Mouse (Mus musculus): ENCODE results near the gene Asic4. TPM values are rescaled to one million over a fixed set of nuclear protein-coding genes. Genes with fewer than 3 reads are reported as not detected.

Asic4 gene
- total and polyA plus RNA-seq, 2 experiments from 2014 or later: 7.7 to 21.4 TPM

DNA sequence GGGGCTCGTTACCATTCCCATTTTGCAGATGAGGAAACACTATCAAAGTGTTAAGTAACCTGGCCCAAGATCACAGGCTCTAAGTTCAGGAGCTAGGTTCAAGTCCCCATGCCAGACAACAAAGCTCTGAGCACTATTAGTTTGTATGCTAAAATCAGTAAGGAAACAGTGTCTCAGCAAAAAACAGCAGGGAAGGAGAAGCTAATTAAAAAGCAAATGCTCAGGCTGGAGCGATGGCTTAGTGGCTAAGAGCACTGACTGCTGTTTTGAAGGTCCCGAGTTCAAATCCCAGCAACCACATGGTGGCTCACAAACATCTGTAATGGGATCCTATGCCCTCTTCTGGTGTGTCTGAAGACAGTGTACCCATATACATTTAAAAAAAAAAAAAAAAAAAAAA is 38.0 kb upstream of the Asic4 start:
- DNase-seq (no peak), ATAC-seq (no peak)
- WGBS: 89% methylated on average over 3 of the region's 3 CpGs
- H3K4me2 ChIP-seq (ENCODE audit: low read depth): no peak overlapping the region
- H3K27ac ChIP-seq (ENCODE audit: low read depth, low read length): no peak overlapping the region
- H3K36me3 ChIP-seq (ENCODE audit: insufficient read depth): peaks cover 10% of the 10 kb centered on the region
- no peaks in the 10 kb centered on the region for H3K9me3 ChIP-seq (ENCODE audit: low read length)
- H3K27me3 ChIP-seq (ENCODE audit: insufficient read depth, low read length): no peaks in the 10 kb centered on the region
- no peak for TF ChIP-seq CTCF (IDR thresholded peaks at IDR 0.05; ENCODE audit: low read depth)
- H3K4me1 ChIP-seq (ENCODE audit: insufficient read depth): no peaks in the 10 kb centered on the region
- no peak overlapping the region for H3K4me3 ChIP-seq (ENCODE audit: low read depth, low read length)
- H3K9ac ChIP-seq: no peak overlapping the region

DNA sequence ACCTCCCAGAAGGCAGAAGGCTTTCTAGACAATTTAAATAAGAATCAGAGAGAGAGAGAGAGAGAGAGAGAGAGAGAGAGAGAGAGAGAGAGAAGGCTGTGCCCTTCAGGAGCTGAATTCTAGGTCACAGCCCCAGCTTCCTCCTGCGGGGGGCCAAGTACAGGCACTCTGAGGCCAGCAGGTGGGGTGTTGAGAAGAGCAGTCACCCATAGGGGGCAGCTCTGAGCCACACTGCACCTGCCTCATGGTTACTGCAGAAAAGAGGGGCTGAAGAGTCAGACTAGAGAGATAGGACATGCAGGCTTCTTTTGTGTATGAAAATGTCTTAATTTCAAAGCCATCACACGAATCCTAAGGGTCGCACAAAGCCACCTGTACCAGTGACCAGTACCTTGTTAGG is 36.5 kb upstream of the Asic4 start:
- no peak overlapping the region for H3K9ac ChIP-seq
- ATAC-seq (no peak), DNase-seq (no peak)
- no peaks in the 10 kb centered on the region for H3K4me1 ChIP-seq (ENCODE audit: insufficient read depth)
- no peaks in the 10 kb centered on the region for H3K9me3 ChIP-seq (ENCODE audit: low read length)
- WGBS: 61% methylated on average over 3 of the region's 3 CpGs
- H3K4me3 ChIP-seq (ENCODE audit: low read depth, low read length): no peak overlapping the region
- H3K4me2 ChIP-seq (ENCODE audit: low read depth): no peak overlapping the region
- peaks cover 20% of the 10 kb centered on the region for H3K36me3 ChIP-seq (ENCODE audit: insufficient read depth)
- TF ChIP-seq CTCF (IDR thresholded peaks at IDR 0.05; ENCODE audit: low read depth): peak; percentile 53
- no peak overlapping the region for H3K27ac ChIP-seq (ENCODE audit: low read depth, low read length)
- H3K27me3 ChIP-seq (ENCODE audit: insufficient read depth, low read length): no peaks in the 10 kb centered on the region

DNA sequence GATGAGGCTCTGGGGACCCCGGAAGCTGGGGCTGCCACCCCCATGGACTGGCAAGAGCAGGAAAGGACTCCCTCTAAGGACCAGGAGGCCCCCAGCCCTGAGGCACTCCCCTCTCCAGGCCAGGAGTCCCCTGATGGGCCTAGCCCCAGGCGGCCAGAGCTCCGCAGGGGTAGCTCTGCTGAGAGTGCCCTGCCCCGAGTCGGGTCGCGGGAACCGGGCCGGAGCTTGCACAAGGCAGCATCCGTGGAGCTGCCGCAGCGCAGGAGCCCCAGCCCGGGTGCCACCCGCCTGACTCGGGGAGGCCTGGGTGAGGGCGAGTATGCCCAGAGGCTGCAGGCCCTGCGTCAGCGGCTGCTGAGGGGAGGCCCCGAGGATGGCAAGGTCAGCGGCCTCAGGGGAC is 28.4 kb upstream of the Asic4 start:
- no peak for ATAC-seq
- WGBS: 9% methylated on average over 19 of the region's 20 CpGs
- TF ChIP-seq CTCF (IDR thresholded peaks at IDR 0.05; ENCODE audit: low read depth): no peak
- DNase-seq: no peak
- no peaks in the 10 kb centered on the region for H3K4me1 ChIP-seq (ENCODE audit: insufficient read depth)
- no peak overlapping the region for H3K4me2 ChIP-seq (ENCODE audit: low read depth)
- no peak overlapping the region for H3K9ac ChIP-seq
- peaks cover 39% of the 10 kb centered on the region for H3K27me3 ChIP-seq (ENCODE audit: insufficient read depth, low read length)
- no peaks in the 10 kb centered on the region for H3K9me3 ChIP-seq (ENCODE audit: low read length)
- no peak overlapping the region for H3K4me3 ChIP-seq (ENCODE audit: low read depth, low read length)
- H3K27ac ChIP-seq (ENCODE audit: low read depth, low read length): no peak overlapping the region
- H3K36me3 ChIP-seq (ENCODE audit: insufficient read depth): peaks cover 10% of the 10 kb centered on the region

DNA sequence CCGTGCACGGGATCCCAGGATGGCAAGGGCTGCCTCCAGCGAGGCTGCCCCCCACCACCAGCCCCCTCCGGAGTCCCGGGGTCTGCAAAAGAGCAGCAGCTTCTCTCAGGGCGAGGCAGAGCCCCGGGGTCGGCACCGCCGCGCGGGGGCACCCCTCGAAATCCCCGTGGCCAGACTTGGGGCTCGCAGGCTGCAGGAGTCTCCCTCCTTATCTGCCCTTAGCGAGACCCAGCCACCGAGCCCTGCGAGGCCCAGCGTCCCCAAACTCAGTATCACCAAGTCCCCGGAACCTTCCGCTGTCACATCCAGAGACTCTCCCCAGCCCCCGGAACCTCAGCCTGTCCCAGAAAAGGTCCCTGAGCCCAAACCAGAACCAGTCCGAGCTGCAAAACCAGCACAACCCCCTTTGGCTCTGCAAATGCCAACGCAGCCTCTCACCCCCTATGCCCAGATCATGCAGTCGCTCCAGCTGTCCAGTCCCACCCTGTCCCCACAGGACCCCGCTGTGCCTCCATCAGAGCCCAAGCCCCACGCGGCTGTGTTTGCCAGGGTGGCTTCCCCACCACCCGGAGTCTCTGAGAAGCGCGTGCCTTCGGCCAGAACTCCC is 27.9 kb upstream of the Asic4 start:
- peak overlapping the region; percentile 23 for H3K4me3 ChIP-seq (ENCODE audit: low read depth, low read length)
- peak overlapping the region; percentile 49 for H3K4me2 ChIP-seq (ENCODE audit: low read depth)
- H3K27ac ChIP-seq (ENCODE audit: low read depth, low read length): no peak overlapping the region
- 5% methylated on average over 32 of the region's 32 CpGs for WGBS
- H3K4me1 ChIP-seq (ENCODE audit: insufficient read depth): no peaks in the 10 kb centered on the region
- H3K36me3 ChIP-seq (ENCODE audit: insufficient read depth): peaks cover 10% of the 10 kb centered on the region
- H3K9me3 ChIP-seq (ENCODE audit: low read length): no peaks in the 10 kb centered on the region
- H3K9ac ChIP-seq: peak overlapping the region; percentile 35
- ATAC-seq: 0 out of 2 replicates have a peak, but pooled peaks have one; percentile 16
- DNase-seq: no peak
- H3K27me3 ChIP-seq (ENCODE audit: insufficient read depth, low read length): peaks cover 39% of the 10 kb centered on the region
- TF ChIP-seq CTCF (IDR thresholded peaks at IDR 0.05; ENCODE audit: low read depth): no peak

DNA sequence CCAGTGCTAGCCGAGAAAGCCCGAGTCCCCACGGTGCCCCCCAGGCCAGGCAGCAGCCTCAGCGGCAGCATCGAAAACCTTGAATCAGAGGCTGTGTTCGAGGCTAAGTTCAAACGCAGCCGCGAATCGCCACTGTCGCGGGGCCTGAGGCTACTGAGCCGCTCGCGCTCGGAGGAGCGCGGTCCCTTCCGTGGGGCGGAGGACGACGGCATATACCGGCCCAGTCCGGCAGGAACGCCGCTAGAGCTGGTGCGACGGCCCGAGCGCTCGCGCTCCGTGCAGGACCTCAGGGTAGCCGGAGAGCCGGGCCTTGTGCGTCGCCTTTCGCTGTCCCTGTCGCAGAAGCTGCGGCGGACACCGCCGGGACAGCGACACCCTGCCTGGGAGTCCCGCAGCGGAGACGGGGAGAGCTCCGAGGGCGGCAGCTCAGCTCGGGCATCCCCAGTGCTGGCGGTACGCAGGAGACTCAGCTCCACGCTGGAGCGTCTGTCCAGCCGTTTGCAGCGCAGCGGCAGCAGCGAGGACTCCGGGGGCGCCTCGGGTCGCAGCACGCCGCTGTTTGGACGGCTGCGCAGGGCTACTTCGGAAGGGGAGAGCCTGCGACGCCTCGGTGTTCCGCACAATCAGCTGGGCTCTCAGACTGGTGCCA is 27.3 kb upstream of the Asic4 start:
- Histone ChIP-seq H3K27me3 (ENCODE audit: insufficient read depth, low read length) (peaks cover 39% of the 10 kb centered on the region), H3K27ac (ENCODE audit: low read depth, low read length) (no peak overlapping the region), H3K36me3 (ENCODE audit: insufficient read depth) (peaks cover 4% of the 10 kb centered on the region), H3K4me2 (ENCODE audit: low read depth) (peak overlapping the region; percentile 49), H3K9ac (peak overlapping the region; percentile 35), H3K4me1 (ENCODE audit: insufficient read depth) (no peaks in the 10 kb centered on the region), H3K4me3 (ENCODE audit: low read depth, low read length) (peak overlapping the region; percentile 23), H3K9me3 (ENCODE audit: low read length) (no peaks in the 10 kb centered on the region)
- WGBS: 5% methylated on average over 71 of the region's 71 CpGs
- peak; percentile 47 for ATAC-seq
- no peak for TF ChIP-seq CTCF (IDR thresholded peaks at IDR 0.05; ENCODE audit: low read depth)
- peak; percentile 35 for DNase-seq

DNA sequence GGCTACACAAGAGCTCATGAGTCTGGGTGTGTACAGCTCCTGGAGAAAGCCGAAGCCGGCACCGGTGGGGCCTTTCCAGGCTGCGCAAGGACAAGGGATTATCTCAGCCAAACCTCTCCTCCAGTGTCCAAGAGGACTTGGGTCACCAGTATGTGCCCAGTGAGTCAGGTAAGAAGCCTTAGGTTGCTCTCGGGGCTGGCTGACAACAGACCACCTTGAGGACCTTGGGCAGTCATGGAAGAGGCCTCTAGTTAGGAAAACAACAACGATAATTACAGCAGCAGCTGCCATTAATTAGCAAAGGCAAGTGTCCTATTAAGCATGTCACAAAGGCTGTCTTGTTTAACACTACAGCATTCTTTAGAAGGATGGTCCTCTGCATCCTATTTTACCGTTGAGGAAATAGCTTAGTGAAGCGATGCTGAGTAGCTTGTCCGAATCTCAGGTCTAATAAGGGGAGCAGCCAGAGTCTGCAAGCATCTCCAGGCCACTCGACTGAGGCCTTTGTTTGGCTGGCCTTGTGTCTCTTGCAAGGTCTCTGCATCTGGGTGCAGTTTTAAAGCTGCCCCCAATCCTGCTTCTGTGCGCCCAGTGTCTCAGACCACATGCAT is 26.4 kb upstream of the Asic4 start:
- no peak for DNase-seq
- Histone ChIP-seq H3K27ac (ENCODE audit: low read depth, low read length) (no peak overlapping the region), H3K9ac (no peak overlapping the region), H3K4me2 (ENCODE audit: low read depth) (no peak overlapping the region), H3K27me3 (ENCODE audit: insufficient read depth, low read length) (peaks cover 39% of the 10 kb centered on the region), H3K4me1 (ENCODE audit: insufficient read depth) (no peaks in the 10 kb centered on the region), H3K9me3 (ENCODE audit: low read length) (no peaks in the 10 kb centered on the region), H3K4me3 (ENCODE audit: low read depth, low read length) (no peak overlapping the region), H3K36me3 (ENCODE audit: insufficient read depth) (no peaks in the 10 kb centered on the region; the same call in 1 of the 2 replicates)
- no peak for ATAC-seq
- TF ChIP-seq CTCF (IDR thresholded peaks at IDR 0.05; ENCODE audit: low read depth): no peak
- 33% methylated on average over 11 of the region's 11 CpGs for WGBS

All from forebrain, postnatal 0 days (tissue).